Mouse (Mus musculus) heart, embryonic 14.5 days (tissue): Measurements from ENCODE around the gene Setx. TPM values are rescaled to one million over a fixed set of nuclear protein-coding genes. Genes with fewer than 3 reads are reported as not detected.

Source experiments
- ATAC-seq: fragments of 200-750 bp; cut with Nextera tagmentation; 2 replicates; pipeline ENCODE4 v1.8.0; 2017; ENCODE audit warnings: low read depth, moderate TSS enrichment; ENCODE audit not compliant: insufficient number of reproducible peaks, insufficient read depth, low FRiP score
- H3K27ac ChIP-seq, 2 experiments: fragments of 200-500 bp in 1 of 2; fragments of 300-500 bp in 1 of 2; sonication (generic) in 1 of 2; replicated peaks in 1 of 2; 2 replicates each; pipeline ENCODE4 v1.5.1; 2012 to 2014; ENCODE audit warnings: low read depth in 2 of 2, low read length in 2 of 2, control low read depth in 1 of 2, mild to moderate bottlenecking in 1 of 2, mixed read lengths in 1 of 2; ENCODE audit not compliant: control insufficient read depth in 1 of 2, insufficient read depth in 1 of 2
- H3K27me3 ChIP-seq: fragments of 300-500 bp; sonication (generic); 2 replicates; pipeline ENCODE4 v1.6.1; 2014; ENCODE audit warnings: mild to moderate bottlenecking, low read length, control low read depth; ENCODE audit not compliant: control insufficient read depth, insufficient read depth
- H3K36me3 ChIP-seq: fragments of 300-500 bp; sonication (generic); 2 replicates; pipeline ENCODE4 v1.6.1; 2014; ENCODE audit warnings: mild to moderate bottlenecking, control low read depth, low read length, mixed read lengths; ENCODE audit not compliant: control insufficient read depth, insufficient read depth
- H3K4me1 ChIP-seq, 2 experiments: fragments of 200-500 bp in 1 of 2; fragments of 300-500 bp in 1 of 2; sonication (generic) in 1 of 2; 2 replicates each; pipeline ENCODE4 v1.6.1; 2012 to 2014; ENCODE audit warnings: low read length in 2 of 2, control low read depth in 1 of 2, mixed read lengths in 1 of 2; ENCODE audit not compliant: control insufficient read depth in 2 of 2, insufficient read depth in 2 of 2
- H3K4me2 ChIP-seq: fragments of 300-500 bp; sonication (generic); 2 replicates; pipeline ENCODE4 v1.6.1; 2014; ENCODE audit warnings: mild to moderate bottlenecking, low read length
- H3K4me3 ChIP-seq, 2 experiments: fragments of 200-500 bp in 1 of 2; fragments of 300-500 bp in 1 of 2; sonication (generic) in 1 of 2; 2 replicates each; pipeline ENCODE4 v1.5.1; 2012 to 2014; ENCODE audit warnings: low read length in 2 of 2, mild to moderate bottlenecking in 2 of 2, control low read depth in 1 of 2, low read depth in 1 of 2, moderate library complexity in 1 of 2; ENCODE audit not compliant: control insufficient read depth in 1 of 2, insufficient read depth in 1 of 2
- H3K9ac ChIP-seq: fragments of 300-500 bp; sonication (generic); 2 replicates; pipeline ENCODE4 v1.6.1; 2014; ENCODE audit warnings: mild to moderate bottlenecking, low read length
- H3K9me3 ChIP-seq: fragments of 300-500 bp; sonication (generic); 2 replicates; pipeline ENCODE4 v1.6.1; 2016; ENCODE audit warnings: low read length, control low read depth; ENCODE audit not compliant: control insufficient read depth
- WGBS: fragments of 180-500 bp; shearing (Covaris S2); extraction: QIAGEN DNeasy Blood & Tissue Kit; methylation state at CpG from one replicate; pipeline ENCODE4 v1.1.7; 2014; 5-methylcytosine and 5-hydroxymethylcytosine counted together
- polyA plus RNA-seq: library from polyadenylated mRNA; unstranded; fragments of >200 nt; fragmentation: Nextera tagmentation; extraction: Ambion mirVana; gene quantifications from 2 replicates; pipeline ENCODE4 v1.2.1, GENCODE M21; 2014

Setx gene
- polyA plus RNA-seq, 1 experiment from 2014 or later, result 10.0 TPM

DNA sequence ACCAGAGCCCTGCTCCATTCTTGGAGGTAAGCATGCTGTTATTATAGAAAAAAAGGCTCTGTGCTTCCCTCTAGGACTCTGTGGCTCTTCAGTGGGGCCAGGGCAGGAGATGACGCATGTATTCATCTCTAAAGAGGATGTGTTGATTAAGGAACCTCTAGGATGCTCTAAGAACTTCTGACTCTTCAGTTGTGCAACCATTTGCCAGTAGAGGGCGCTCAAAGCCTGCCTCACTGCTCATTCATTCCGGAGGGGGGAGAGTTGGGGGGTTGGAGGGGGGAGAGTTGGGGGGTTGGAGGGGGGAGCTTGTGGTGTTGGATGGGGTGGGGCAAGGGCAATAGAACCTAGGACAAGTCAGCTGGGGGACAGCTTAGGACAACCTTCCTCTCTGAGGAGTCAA, 75.9 kb downstream of the Setx start:
- Histone ChIP-seq H3K9me3 (no peaks in the 10 kb centered on the region), H3K27ac (no peak overlapping the region), H3K4me1 (peaks cover 0 to 6% of the 10 kb centered on the region in 2 experiments; a peak in 3 of 4 replicates), H3K9ac (no peak overlapping the region), H3K27me3 (peaks cover 57% of the 10 kb centered on the region), H3K36me3 (no peaks in the 10 kb centered on the region), H3K4me2 (no peak overlapping the region), H3K4me3 (no peak overlapping the region)
- ATAC-seq, result no peak
- 3% methylated on average over 3 of the region's 3 CpGs for WGBS

- Histone ChIP-seq H3K9ac (no peak overlapping the region), H3K4me2 (no peak overlapping the region), H3K4me3 (no peak overlapping the region), H3K36me3 (no peaks in the 10 kb centered on the region), H3K27me3 (peaks cover 42% of the 10 kb centered on the region), H3K4me1 (no peaks in the 10 kb centered on the region), H3K27ac (no peak overlapping the region), H3K9me3 (no peaks in the 10 kb centered on the region)
- no peak for ATAC-seq
- 51% methylated on average over 11 of the region's 11 CpGs for WGBS
Measured at GRCm38 (mm10) chr2:29201223-29201955, 77.4 kb downstream of the Setx start.

DNA sequence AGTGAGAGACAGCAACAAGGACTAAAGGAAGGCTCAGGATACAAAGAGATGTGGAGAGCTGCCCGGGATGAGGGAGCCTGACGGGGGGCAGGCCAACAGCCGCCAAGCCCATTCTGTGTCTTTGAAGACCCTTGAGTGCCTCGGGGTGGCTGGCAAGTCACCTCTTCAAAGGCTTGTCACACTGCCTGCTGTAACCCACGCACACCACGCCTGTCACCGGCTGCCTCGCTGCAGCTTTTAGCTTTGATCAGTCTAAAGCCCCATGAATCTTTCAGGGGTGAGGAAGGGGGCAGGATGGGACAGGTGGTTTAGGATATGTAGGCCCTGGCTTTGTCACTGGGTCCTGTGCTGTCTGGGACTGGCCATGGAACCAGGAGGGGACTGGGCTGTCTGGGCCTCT, 82.2 kb downstream of the Setx start:
- no peak overlapping the region for H3K27ac ChIP-seq
- H3K27me3 ChIP-seq, result peaks cover 16% of the 10 kb centered on the region

DNA sequence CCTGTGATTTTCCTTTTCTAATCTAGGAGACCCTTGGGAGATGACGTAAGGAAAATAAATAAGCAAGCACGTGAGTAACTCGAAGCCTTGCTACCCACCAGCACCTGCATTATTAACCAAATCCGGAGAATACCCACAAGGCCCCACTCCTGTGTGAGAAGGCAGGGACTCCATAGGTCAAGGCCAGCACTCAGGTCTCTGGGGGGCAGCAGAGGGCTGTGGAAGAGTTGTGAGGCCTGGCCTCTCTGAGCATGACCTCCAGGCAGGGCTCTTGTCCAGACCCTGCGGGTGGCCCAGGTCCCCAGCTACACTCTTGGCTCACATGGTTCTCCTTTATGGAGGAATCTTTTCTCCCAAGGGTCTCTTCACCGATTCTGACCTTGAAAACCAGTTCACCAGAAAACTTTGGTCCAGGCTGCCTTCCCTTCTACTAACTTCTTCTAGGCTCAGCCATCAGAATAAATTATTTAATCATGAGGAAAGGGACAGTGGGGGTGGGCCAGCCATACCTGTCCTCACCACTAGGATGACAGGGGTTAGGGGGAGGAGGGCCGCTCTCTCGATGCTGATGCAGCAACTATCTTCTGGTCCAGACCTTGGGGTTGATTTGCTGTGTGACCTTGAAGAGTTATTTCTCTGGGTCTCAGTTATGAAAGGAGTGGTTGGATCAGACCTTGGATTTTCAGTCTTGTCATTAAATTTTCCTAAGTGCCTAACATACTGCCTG, 92.5 kb downstream of the Setx start:
- WGBS, result 48% methylated on average over 8 of the region's 8 CpGs
- ATAC-seq, result no peak

More for the DNA sequence above, 82.2 kb downstream of the Setx start:
- Histone ChIP-seq H3K9me3 (no peaks in the 10 kb centered on the region), H3K4me1 (no peaks in the 10 kb centered on the region), H3K4me3 (no peak overlapping the region), H3K36me3 (no peaks in the 10 kb centered on the region), H3K4me2 (no peak overlapping the region), H3K9ac (no peak overlapping the region)
- 27% methylated on average over 8 of the region's 8 CpGs for WGBS
- ATAC-seq, result no peak

DNA sequence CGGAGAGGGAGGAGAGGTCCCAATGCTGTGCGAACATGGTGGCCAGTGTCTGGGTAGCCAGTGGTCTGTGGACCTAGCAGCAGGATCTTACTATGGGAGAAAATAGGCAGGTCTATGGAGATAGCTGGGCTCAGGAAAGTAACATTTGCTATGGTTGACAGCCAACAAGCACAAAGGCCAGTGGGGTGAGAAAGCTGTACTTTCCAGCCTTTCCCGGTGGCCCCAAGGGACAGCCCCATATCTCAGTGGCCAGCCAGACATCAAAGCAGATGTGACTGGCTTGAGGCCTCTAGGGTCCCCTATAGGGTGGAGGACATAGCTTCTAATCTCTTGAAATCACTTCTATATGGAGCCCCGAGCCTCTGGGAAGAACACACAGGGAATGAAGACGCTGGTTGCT, 93.1 kb downstream of the Setx start:
- no peaks in the 10 kb centered on the region for H3K9me3 ChIP-seq
- ATAC-seq, result no peak
- no peak overlapping the region for H3K4me2 ChIP-seq
- no peak overlapping the region for H3K4me3 ChIP-seq
- 73% methylated on average over 5 of the region's 5 CpGs for WGBS
- H3K9ac ChIP-seq, result no peak overlapping the region
- H3K4me1 ChIP-seq, result peaks cover under 1 to 2% of the 10 kb centered on the region in 2 experiments; a peak in 2 of 4 replicates
- H3K36me3 ChIP-seq, result no peaks in the 10 kb centered on the region
- H3K27me3 ChIP-seq, result no peaks in the 10 kb centered on the region
- no peak overlapping the region for H3K27ac ChIP-seq

More for the DNA sequence above, 92.5 kb downstream of the Setx start:
- H3K36me3 ChIP-seq, result no peaks in the 10 kb centered on the region
- H3K27ac ChIP-seq, result no peak overlapping the region
- no peak overlapping the region for H3K4me3 ChIP-seq
- no peak overlapping the region for H3K4me2 ChIP-seq
- H3K27me3 ChIP-seq, result no peaks in the 10 kb centered on the region
- no peak overlapping the region for H3K9ac ChIP-seq
- no peaks in the 10 kb centered on the region for H3K9me3 ChIP-seq
- no peaks in the 10 kb centered on the region for H3K4me1 ChIP-seq

- no peaks in the 10 kb centered on the region for H3K27me3 ChIP-seq
- no peak overlapping the region for H3K4me3 ChIP-seq
- no peak overlapping the region for H3K27ac ChIP-seq
- no peak for ATAC-seq
- H3K9ac ChIP-seq, result no peak overlapping the region
- H3K4me2 ChIP-seq, result no peak overlapping the region
- H3K4me1 ChIP-seq, result peaks cover 3 to 7% of the 10 kb centered on the region in 2 experiments; a peak in 2 of 4 replicates
- no peaks in the 10 kb centered on the region for H3K36me3 ChIP-seq
- no peaks in the 10 kb centered on the region for H3K9me3 ChIP-seq
- 61% methylated on average over 10 of the region's 10 CpGs for WGBS
Measured at GRCm38 (mm10) chr2:29217897-29218296, 93.9 kb downstream of the Setx start.

GRCm38 (mm10) chr2:29218831-29219230, 94.8 kb downstream of the Setx start:
- no peaks in the 10 kb centered on the region for H3K36me3 ChIP-seq
- ATAC-seq, result no peak
- H3K4me1 ChIP-seq, result peaks cover 3 to 7% of the 10 kb centered on the region in 2 experiments; a peak in 2 of 4 replicates
- H3K4me3 ChIP-seq, result no peak overlapping the region
- WGBS, result 81% methylated on average over 5 of the region's 5 CpGs
- no peak overlapping the region for H3K9ac ChIP-seq
- H3K27me3 ChIP-seq, result no peaks in the 10 kb centered on the region
- no peak overlapping the region for H3K27ac ChIP-seq
- no peak overlapping the region for H3K4me2 ChIP-seq
- no peaks in the 10 kb centered on the region for H3K9me3 ChIP-seq
